Mouse (Mus musculus) heart, adult 2 months (tissue): ENCODE measurements around the gene F11. TPM values are rescaled to one million over a fixed set of nuclear protein-coding genes. Genes with fewer than 3 reads are reported as not detected.

Experiments used
- DNase-seq, 2 experiments: peaks; one replicate each; pipeline ENCODE4 v3.0.0; 2021
- H3K27ac ChIP-seq: fragments of 200-600 bp; 2 replicates; pipeline ENCODE4 v1.8.1; 2022
- H3K27me3 ChIP-seq: fragments of 200-500 bp; 2 replicates; pipeline ENCODE4 v1.6.1; 2012; ENCODE audit warnings: mild to moderate bottlenecking, low read length, inconsistent platforms, mixed read lengths; ENCODE audit not compliant: control insufficient read depth, insufficient read depth
- H3K36me3 ChIP-seq: fragments of 200-500 bp; 2 replicates; pipeline ENCODE4 v1.6.1; 2012; ENCODE audit warnings: low read length, inconsistent platforms; ENCODE audit not compliant: control insufficient read depth, insufficient read depth
- H3K4me1 ChIP-seq: fragments of 200-500 bp; 2 replicates; pipeline ENCODE4 v1.6.1; 2011; ENCODE audit warnings: low read length; ENCODE audit not compliant: control insufficient read depth, insufficient read depth
- H3K4me3 ChIP-seq: fragments of 200-600 bp; 2 replicates; pipeline ENCODE4 v1.8.1; 2022
- H3K79me2 ChIP-seq: fragments of 200-500 bp; replicated peaks from 2 replicates; pipeline ENCODE4 v1.6.1; 2012; ENCODE audit warnings: mild to moderate bottlenecking, inconsistent platforms, low read length, moderate library complexity, mixed read lengths; ENCODE audit not compliant: control insufficient read depth, insufficient read depth
- H3K9ac ChIP-seq: fragments of 200-500 bp; 2 replicates; pipeline ENCODE4 v1.6.1; 2012; ENCODE audit warnings: low read depth, mild to moderate bottlenecking, control low read depth, inconsistent platforms, low read length, mixed read lengths
- CTCF ChIP-seq: fragments of 200-600 bp; IDR thresholded peaks from 2 replicates; pipeline ENCODE4 v1.8.1; 2022; ENCODE audit warnings: antibody characterized with exemption, mild to moderate bottlenecking, moderate library complexity
- EP300 ChIP-seq: fragments of 200-500 bp; IDR thresholded peaks from 2 replicates; pipeline ENCODE4 v1.6.1; 2011; ENCODE audit warnings: low read depth, low read length, control low read depth; ENCODE audit not compliant: insufficient read depth
- POLR2A ChIP-seq: fragments of 200-500 bp; IDR thresholded peaks from 2 replicates; pipeline ENCODE4 v1.6.1; 2011; ENCODE audit warnings: mild to moderate bottlenecking, low read depth, low read length, control low read depth; ENCODE audit not compliant: insufficient read depth
- whole genome bisulfite sequencing: fragments of 180-500 bp; shearing (Covaris S2); methylation state at CpG from one replicate; pipeline ENCODE4 v1.1.7; 2018; 5-methylcytosine and 5-hydroxymethylcytosine counted together
- intact Hi-C: fragments of 180-260 bp; cut with DNase I; formaldehyde crosslinking; loops from one replicate; pipeline ENCODE4 v1.15.1; 2025
- polyA plus RNA-seq: library from polyadenylated mRNA; depleted of rRNA; stranded (reverse); fragments of >200 nt; gene quantifications from 2 replicates; pipeline ENCODE4 v1.2.3, GENCODE M21; 2012
- total RNA-seq, 2 experiments: library from RNA; stranded (reverse); gene quantifications; 2 replicates each; pipeline ENCODE4 v1.2.3; 2021

Gene F11
- total and polyA plus RNA-seq, 3 experiments: not detected

- Histone ChIP-seq H3K36me3 (no peaks in the 10 kb centered on the region), H3K9ac (no peak within 1 kb of the TSS), H3K27ac (no peak within 1 kb of the TSS), H3K4me1 (no peaks in the 10 kb centered on the region), H3K4me3 (no peak within 1 kb of the TSS), H3K27me3 (no peaks in the 10 kb centered on the region), H3K79me2 (no peaks in the 10 kb centered on the region)
- no peak for DNase-seq
- 81% methylated on average over 7 of the region's 7 CpGs for WGBS
- intact Hi-C loops: no loop called here
- TF ChIP-seq EP300 (no peak), CTCF (no peak), POLR2A (no peak)
Measured at GRCm38 (mm10) chr8:45294687-45295086, 32.9 kb upstream of the F11 start, which contains the start of gene Klkb1. TSS of gene Klkb1 (minus strand) at chr8:45294859.

DNA sequence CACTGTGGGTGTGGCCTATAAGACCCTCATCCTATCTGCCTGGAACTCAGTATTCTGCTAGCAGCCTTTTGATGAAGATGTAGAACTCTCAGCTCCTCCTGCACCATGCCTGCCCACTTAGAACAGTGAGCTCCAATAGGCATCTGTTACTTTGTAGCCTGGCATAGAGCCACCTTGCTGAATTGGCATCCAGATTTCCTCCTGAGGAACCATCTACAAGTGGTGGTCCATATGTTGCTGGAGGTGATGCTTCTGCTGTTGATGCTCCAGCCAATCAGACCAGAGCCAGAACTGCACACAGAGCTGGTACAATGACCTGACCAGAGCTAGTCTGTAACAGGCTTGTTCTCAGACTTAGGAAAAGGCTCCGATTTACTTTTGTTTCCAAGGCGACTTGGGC, 30.0 kb upstream of the F11 start:
- H3K4me3 ChIP-seq: no peak overlapping the region
- DNase-seq: no peak
- intact Hi-C loops: no loop called here
- H3K4me1 ChIP-seq: no peaks in the 10 kb centered on the region
- no peak for TF ChIP-seq POLR2A
- no peak for TF ChIP-seq EP300
- no peak for TF ChIP-seq CTCF
- no peak overlapping the region for H3K27ac ChIP-seq
- no peak overlapping the region for H3K9ac ChIP-seq
- WGBS: 90% methylated on average over 2 of the region's 2 CpGs
- H3K79me2 ChIP-seq: no peaks in the 10 kb centered on the region
- no peaks in the 10 kb centered on the region for H3K27me3 ChIP-seq
- H3K36me3 ChIP-seq: no peaks in the 10 kb centered on the region

- H3K4me3 ChIP-seq: no peak overlapping the region
- no peaks in the 10 kb centered on the region for H3K4me1 ChIP-seq
- intact Hi-C loops: no loop called here
- no peak for DNase-seq
- H3K79me2 ChIP-seq: no peaks in the 10 kb centered on the region
- H3K27ac ChIP-seq: no peak overlapping the region
- TF ChIP-seq POLR2A (no peak), CTCF (no peak), EP300 (no peak)
- WGBS: 78% methylated on average over 8 of the region's 8 CpGs
- no peak overlapping the region for H3K9ac ChIP-seq
- H3K27me3 ChIP-seq: no peaks in the 10 kb centered on the region
- no peaks in the 10 kb centered on the region for H3K36me3 ChIP-seq
Measured at GRCm38 (mm10) chr8:45281630-45282029, 19.8 kb upstream of the F11 start.

DNA sequence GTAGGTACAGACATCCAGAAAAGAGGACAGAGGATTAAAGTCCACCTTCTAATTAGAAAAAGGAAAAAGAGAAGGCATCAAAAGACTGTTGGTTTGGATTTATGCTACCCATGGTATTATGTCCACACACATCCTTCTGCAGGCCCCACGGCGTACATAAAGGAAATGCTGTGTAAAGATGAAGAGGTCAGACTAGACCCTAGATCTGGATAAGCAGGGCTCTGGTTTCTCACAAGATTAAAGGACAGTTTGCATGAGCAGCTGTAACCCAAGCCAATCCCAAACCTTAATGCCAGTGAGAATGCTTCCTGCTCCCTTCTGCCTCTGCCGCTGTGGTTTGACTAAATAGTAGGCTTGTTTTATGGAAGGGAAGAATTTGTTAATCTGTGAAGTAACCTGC, 15.6 kb upstream of the F11 start:
- intact Hi-C loops: no loop called here

DNA sequence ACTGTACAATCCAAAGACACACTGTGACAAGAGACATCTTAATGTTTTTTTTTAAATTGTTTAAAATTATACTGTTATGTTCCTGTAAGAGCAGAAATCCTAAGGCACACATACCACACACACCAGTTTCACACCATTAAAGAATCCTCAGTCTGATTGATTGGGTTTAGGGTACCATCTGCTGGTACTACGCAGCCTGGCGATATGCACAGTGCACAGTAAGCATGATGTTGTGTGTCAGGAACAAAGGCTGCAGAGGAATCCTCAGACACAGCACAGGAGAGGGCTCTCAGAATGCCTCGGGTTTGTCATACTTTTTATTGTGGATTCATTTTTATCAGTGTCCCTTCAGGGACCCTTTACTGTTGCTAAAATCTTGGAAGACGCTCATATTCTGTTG, 12.5 kb upstream of the F11 start:
- Histone ChIP-seq H3K79me2 (no peaks in the 10 kb centered on the region), H3K9ac (no peak overlapping the region), H3K27me3 (no peaks in the 10 kb centered on the region), H3K4me3 (no peak overlapping the region), H3K27ac (no peak overlapping the region), H3K36me3 (no peaks in the 10 kb centered on the region), H3K4me1 (no peaks in the 10 kb centered on the region)
- TF ChIP-seq EP300 (no peak), CTCF (no peak), POLR2A (no peak)
- intact Hi-C loops: no loop called here
- no peak for DNase-seq
- 78% methylated on average over 4 of the region's 4 CpGs for WGBS

More for the DNA sequence above, 15.6 kb upstream of the F11 start:
- Histone ChIP-seq H3K36me3 (no peaks in the 10 kb centered on the region), H3K27me3 (no peaks in the 10 kb centered on the region), H3K27ac (no peak overlapping the region), H3K4me1 (no peaks in the 10 kb centered on the region), H3K79me2 (no peaks in the 10 kb centered on the region), H3K4me3 (no peak overlapping the region), H3K9ac (no peak overlapping the region)
- TF ChIP-seq POLR2A (no peak), CTCF (no peak), EP300 (no peak)
- 80% methylated on average over 3 of the region's 3 CpGs for WGBS
- DNase-seq: no peak

DNA sequence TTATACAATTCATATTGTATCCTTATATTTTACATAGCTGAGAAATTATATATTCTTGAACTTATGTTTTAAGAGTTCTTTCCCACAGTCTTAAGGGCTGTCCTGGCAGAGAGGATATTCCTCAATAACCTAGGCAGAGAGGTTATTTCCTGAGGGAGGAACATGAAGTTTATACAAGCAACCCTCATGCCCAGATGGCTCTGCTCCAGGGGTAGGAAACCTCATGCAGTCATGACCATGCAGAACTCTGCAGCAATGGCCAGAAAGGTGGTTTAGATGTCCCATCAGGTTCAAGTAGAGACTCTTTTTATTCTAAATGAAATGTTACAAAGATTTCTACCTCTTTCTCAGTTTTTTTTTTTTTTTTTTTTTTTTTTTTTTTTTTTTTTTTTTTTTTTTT, 7.2 kb upstream of the F11 start:
- TF ChIP-seq CTCF (no peak), POLR2A (no peak), EP300 (no peak)
- H3K79me2 ChIP-seq: no peaks in the 10 kb centered on the region
- H3K36me3 ChIP-seq: no peaks in the 10 kb centered on the region
- intact Hi-C loops: no loop called here
- H3K27ac ChIP-seq: no peak overlapping the region
- H3K9ac ChIP-seq: no peak overlapping the region
- no peaks in the 10 kb centered on the region for H3K27me3 ChIP-seq
- no peak overlapping the region for H3K4me3 ChIP-seq
- no peaks in the 10 kb centered on the region for H3K4me1 ChIP-seq
- DNase-seq: no peak
